Mouse (Mus musculus) lung, postnatal 0 days (tissue): ENCODE data around the gene Fam193a.

Experiments used
- CTCF ChIP-seq: IDR thresholded peaks from 2 replicates; pipeline ENCODE4 v1.5.1; 2016; ENCODE audit warnings: antibody characterized with exemption, mild to moderate bottlenecking
- EP300 ChIP-seq: IDR thresholded peaks from 2 replicates; pipeline ENCODE4 v1.6.1; 2016; ENCODE audit warnings: antibody characterized with exemption, mild to moderate bottlenecking, control low read depth

DNA sequence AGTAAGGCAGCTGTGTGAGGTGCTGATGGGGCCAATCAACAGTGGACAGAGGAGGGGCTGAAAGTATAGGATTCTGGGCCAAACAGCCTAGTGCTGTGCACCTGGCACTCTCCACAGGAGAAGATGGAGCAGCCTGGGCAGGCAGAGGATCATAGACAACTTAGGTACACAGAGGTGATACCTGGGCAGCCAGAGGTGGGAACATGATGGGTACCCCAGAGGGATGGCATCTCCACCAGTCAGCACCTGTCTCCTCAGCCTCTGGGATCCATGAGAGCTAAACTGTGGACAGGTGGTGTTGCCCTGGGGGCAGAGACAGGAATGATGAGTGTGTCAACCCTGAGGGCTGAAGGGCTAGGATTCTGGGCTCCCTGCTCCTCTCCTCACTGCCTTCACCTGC lies 154.8 kb downstream of the Fam193a start:
- no peak for TF ChIP-seq CTCF
- TF ChIP-seq EP300 = no peak
